Mouse (Mus musculus) ES-E14 (cell line): ENCODE data around the gene Ccdc12. TPM values are rescaled to one million over a fixed set of nuclear protein-coding genes. Genes with fewer than 3 reads are reported as not detected.
A peak's percentile ranks its signal among the peaks of the same experiment; 100 is the strongest.

Source experiments
- DNase-seq: peaks from one replicate; pipeline ENCODE4 v3.0.0-alpha.2; 2013; ENCODE audit warnings: low read depth, low spot score
- H3K27ac ChIP-seq: 2 replicates; pipeline ENCODE4 v1.5.1; 2012; ENCODE audit warnings: low read depth, mild to moderate bottlenecking, low read length, moderate library complexity, mixed read lengths; ENCODE audit not compliant: poor library complexity, insufficient read depth, severe bottlenecking
- H3K36me3 ChIP-seq: 2 replicates; pipeline ENCODE4 v1.6.1; 2012; ENCODE audit warnings: mild to moderate bottlenecking, low read length, moderate library complexity, mixed read lengths; ENCODE audit not compliant: control insufficient read depth, poor library complexity, insufficient read depth, severe bottlenecking
- H3K4me1 ChIP-seq, 2 experiments: fragments of 150-350 bp in 1 of 2; sonication (generic) in 1 of 2; 2 replicates each; pipeline ENCODE4 v1.6.1; 2012; ENCODE audit warnings: low read length in 2 of 2, mild to moderate bottlenecking in 1 of 2, mixed read lengths in 1 of 2; ENCODE audit not compliant: control insufficient read depth in 2 of 2, insufficient read depth in 2 of 2, poor library complexity in 1 of 2
- H3K4me3 ChIP-seq, 2 experiments: fragments of 150-350 bp in 1 of 2; sonication (generic) in 1 of 2; 2 replicates each; pipeline ENCODE4 v1.5.1; 2012; ENCODE audit warnings: low read length in 2 of 2, low read depth in 1 of 2, mild to moderate bottlenecking in 1 of 2, mixed read lengths in 1 of 2; ENCODE audit not compliant: insufficient read depth in 1 of 2, poor library complexity in 1 of 2, severe bottlenecking in 1 of 2
- H3K9ac ChIP-seq: 2 replicates; pipeline ENCODE4 v1.6.1; 2012; ENCODE audit warnings: low read depth, mild to moderate bottlenecking, low read length, mixed read lengths; ENCODE audit not compliant: poor library complexity, insufficient read depth, severe bottlenecking
- H3K9me3 ChIP-seq: fragments of 150-350 bp; sonication (generic); 2 replicates; pipeline ENCODE4 v1.6.1; 2012; ENCODE audit warnings: low read depth, mild to moderate bottlenecking, low read length; ENCODE audit not compliant: control insufficient read depth, insufficient read depth
- CHD2 ChIP-seq: IDR thresholded peaks from 2 replicates; pipeline ENCODE4 v1.6.1; 2014; ENCODE audit warnings: mild to moderate bottlenecking, low read depth, low read length, inconsistent platforms
- HCFC1 ChIP-seq: IDR thresholded peaks from 2 replicates; pipeline ENCODE4 v1.6.1; 2012; ENCODE audit warnings: low read length, inconsistent platforms, borderline replicate concordance; ENCODE audit not compliant: insufficient read depth
- MAFK ChIP-seq: IDR thresholded peaks from 2 replicates; pipeline ENCODE4 v1.6.1; 2014; ENCODE audit warnings: mild to moderate bottlenecking, low read depth, low read length, inconsistent platforms; ENCODE audit not compliant: insufficient read depth
- ZC3H11A ChIP-seq: IDR thresholded peaks from 2 replicates; pipeline ENCODE4 v1.6.1; 2012; ENCODE audit warnings: low read depth, mild to moderate bottlenecking, inconsistent platforms, low read length, borderline replicate concordance
- ZNF384 ChIP-seq: IDR thresholded peaks from 2 replicates; pipeline ENCODE4 v1.6.1; 2012; ENCODE audit warnings: low read depth, low read length, inconsistent platforms
- in situ Hi-C, 2 experiments: fragments of 600-800 bp; cut with MboI; formaldehyde crosslinking; loops; one replicate each; pipeline ENCODE4 v1.15.1; 2025; ENCODE audit warnings: low sequenced_read_pairs in 2 of 2, inconsistent platforms in 1 of 2; ENCODE audit not compliant: unreplicated experiment in 2 of 2
- total RNA-seq: library from RNA; depleted of rRNA; stranded (reverse); fragments of 300-350 nt; gene quantifications from 2 replicates; pipeline ENCODE4 v1.2.3, GENCODE M21; 2012

Gene Ccdc12
- total RNA-seq, 1 experiment: 79.9 TPM

- Histone ChIP-seq H3K27ac (no peak overlapping the region), H3K9me3 (no peaks in the 10 kb centered on the region), H3K4me3 (peak overlapping the region; percentile 13 to 23; a peak in 2 of 4 replicates), H3K36me3 (no peaks in the 10 kb centered on the region), H3K9ac (peak overlapping the region; percentile 9; the same call in 1 of the 2 replicates), H3K4me1 (peaks cover 3 to 12% of the 10 kb centered on the region in 2 experiments; a peak in 2 of 4 replicates)
- TF ChIP-seq ZNF384 (no peak), HCFC1 (no peak), MAFK (no peak), ZC3H11A (no peak), CHD2 (no peak)
- DNase-seq: no peak
- in situ Hi-C loops: no loop called here
Observed at GRCm38 (mm10) chr9:110651931-110652722, 4.2 kb upstream of the Ccdc12 start.

- Histone ChIP-seq H3K4me3 (peak overlapping the region; percentile 66 to 77), H3K9ac (peak overlapping the region; percentile 38), H3K9me3 (no peaks in the 10 kb centered on the region), H3K4me1 (peaks cover 3 to 15% of the 10 kb centered on the region in 2 experiments; a peak in 2 of 4 replicates), H3K27ac (no peak overlapping the region), H3K36me3 (no peaks in the 10 kb centered on the region)
- in situ Hi-C loops: no loop called here
- no peak for DNase-seq
- no peak for TF ChIP-seq ZNF384
- TF ChIP-seq MAFK: no peak
- no peak for TF ChIP-seq HCFC1
- TF ChIP-seq ZC3H11A: no peak
- no peak for TF ChIP-seq CHD2
Observed at GRCm38 (mm10) chr9:110652963-110653654, 3.2 kb upstream of the Ccdc12 start.

GRCm38 (mm10) chr9:110653655-110654461 is 2.4 kb upstream of the Ccdc12 start, which contains the start of gene Nbeal2:
Gene Nbeal2, minus strand, starts transcription at chr9:110654161.
- in situ Hi-C loops: no loop called here
- DNase-seq: peak; percentile 91
- peak; percentile 34; the same call in 1 of the 2 replicates for TF ChIP-seq HCFC1
- no peak for TF ChIP-seq CHD2
- peak within 1 kb of the TSS; percentile 66 to 77 for H3K4me3 ChIP-seq
- H3K9me3 ChIP-seq: no peaks in the 10 kb centered on the region
- no peak within 1 kb of the TSS for H3K27ac ChIP-seq
- no peaks in the 10 kb centered on the region for H3K36me3 ChIP-seq
- H3K9ac ChIP-seq: peak within 1 kb of the TSS; percentile 38
- peaks cover 3 to 15% of the 10 kb centered on the region in 2 experiments; a peak in 2 of 4 replicates for H3K4me1 ChIP-seq

GRCm38 (mm10) chr9:110654726-110655650 is 1.3 kb upstream of the Ccdc12 start:
- 0 out of 2 replicates have a peak, but pooled peaks cover 4% of the 10 kb centered on the region for H3K36me3 ChIP-seq
- no peak overlapping the region for H3K27ac ChIP-seq
- H3K9ac ChIP-seq: no peak overlapping the region
- no peak for DNase-seq
- TF ChIP-seq MAFK (no peak), CHD2 (no peak)
- H3K9me3 ChIP-seq: no peaks in the 10 kb centered on the region
- H3K4me3 ChIP-seq: peak overlapping the region in 1 of 2 experiments; percentile 77; a peak in 2 of 4 replicates
- in situ Hi-C loops: no loop called here
- H3K4me1 ChIP-seq: peaks cover 3 to 21% of the 10 kb centered on the region in 2 experiments; a peak in 2 of 4 replicates
